Mouse (Mus musculus) megakaryocyte, embryonic 14.5 days (primary cell): ENCODE data around the gene Slc2a4.

Source experiments
- FLI1 ChIP-seq: IDR thresholded peaks from 2 replicates; pipeline ENCODE4 v1.6.1; 2012; ENCODE audit warnings: low read length, inconsistent platforms, mixed read lengths
- GATA1 ChIP-seq: IDR thresholded peaks from 3 replicates; pipeline ENCODE4 v1.6.1; 2012; ENCODE audit warnings: mixed read lengths, low read length, inconsistent platforms, borderline replicate concordance

- TF ChIP-seq FLI1 = peak; percentile 54; the same call in 1 of the 2 replicates
- no peak for TF ChIP-seq GATA1
Measured at GRCm38 (mm10) chr11:69913554-69914371, 34.2 kb downstream of the Slc2a4 start, which contains the start of gene Gps2.
